Mouse (Mus musculus): ENCODE data around the gene Zbtb7b.

The Zbtb7b gene

DNA sequence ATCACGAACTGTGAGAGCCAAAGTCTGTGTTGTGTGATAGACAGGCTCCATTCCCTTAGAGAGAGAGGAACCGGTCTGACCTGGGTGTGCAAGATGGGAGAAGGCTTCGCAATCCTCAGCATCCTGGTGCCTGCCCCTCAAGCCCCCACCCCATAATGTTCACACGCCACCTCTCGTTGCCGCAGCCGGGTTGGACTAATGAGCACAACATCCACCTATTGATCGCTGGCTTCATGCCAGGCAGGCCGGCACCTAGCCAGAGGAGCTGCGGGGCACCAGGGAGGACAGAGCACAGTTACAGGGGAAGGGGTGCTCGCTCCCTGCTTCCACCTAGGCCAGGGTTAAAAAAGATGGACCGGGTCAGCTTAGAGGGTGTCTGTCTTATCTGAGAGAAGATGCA is 62.1 kb downstream of the Zbtb7b start:
- no peak for DNase-seq

GRCm38 (mm10) chr3:89332013-89332412 is 62.6 kb downstream of the Zbtb7b start:
- no peak for DNase-seq

- DNase-seq = no peak
These were observed 63.0 kb downstream of the Zbtb7b start for GRCm38 (mm10) chr3:89331561-89331960.

GRCm38 (mm10) chr3:89330948-89331347 is 63.6 kb downstream of the Zbtb7b start:
- no peak for DNase-seq

DNA sequence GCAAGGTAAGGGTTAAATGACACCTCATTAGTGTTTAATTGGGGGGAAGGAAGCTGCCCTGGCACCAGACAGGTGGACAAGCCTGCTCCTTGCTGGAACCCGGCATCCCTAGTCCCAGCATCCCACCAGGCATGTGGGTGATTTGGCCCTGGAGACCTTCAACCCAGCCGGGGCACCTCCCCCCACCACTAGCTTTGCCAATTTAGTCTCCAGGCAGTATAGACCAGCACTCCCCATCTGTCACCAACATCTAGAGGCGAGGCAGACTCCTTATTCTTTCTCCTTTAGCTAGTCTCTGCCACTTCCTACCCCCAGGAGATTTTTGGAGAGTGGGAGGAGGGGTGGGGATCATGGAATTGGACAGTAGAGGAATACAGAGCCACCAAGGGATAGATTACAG is 64.2 kb downstream of the Zbtb7b start:
- DNase-seq = no peak

DNA sequence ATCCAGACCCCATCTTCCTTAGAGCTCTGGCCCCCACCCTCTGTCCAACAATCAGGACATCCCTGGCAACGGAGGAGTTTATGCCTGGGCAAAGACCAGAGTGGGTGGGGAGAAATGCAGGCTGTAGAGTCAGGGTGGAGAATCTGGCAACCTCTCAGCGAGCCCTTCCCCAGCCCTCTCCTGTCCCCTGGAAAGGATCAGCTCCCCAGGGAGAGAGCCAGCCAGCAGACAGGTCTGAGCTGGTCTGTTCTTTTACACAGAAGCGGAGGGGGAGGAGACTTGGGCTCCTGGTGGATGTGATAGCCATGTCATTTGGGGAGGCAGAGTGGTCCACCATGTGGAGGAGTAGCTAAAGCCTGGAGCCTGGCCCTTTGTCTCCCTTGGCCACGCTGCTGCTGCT is 66.0 kb downstream of the Zbtb7b start:
- DNase-seq = no peak
